Mouse (Mus musculus): ENCODE measurements around the gene Rrp1b. TPM values are rescaled to one million over a fixed set of nuclear protein-coding genes. Genes with fewer than 3 reads are reported as not detected.
A peak's percentile ranks its signal among the peaks of the same experiment; 100 is the strongest.
"Not testable (repeated sequence)": the region's sequence is repeated elsewhere in the genome, so short reads cannot be mapped to it uniquely, and the experiment has no call there.

Rrp1b gene
- total RNA-seq, 2 experiments from 2014 or later = 5.9 to 8.4 TPM

GRCm38 (mm10) chr17:32028301-32028700 lies 7.6 kb upstream of the Rrp1b start:
- no peak for DNase-seq (ENCODE audit: low spot score)

- no peak for DNase-seq (ENCODE audit: low spot score)
Observed at GRCm38 (mm10) chr17:32031684-32032083, 4.2 kb upstream of the Rrp1b start.

- DNase-seq (ENCODE audit: low spot score) = no peak
Observed at GRCm38 (mm10) chr17:32034322-32034721, 1.6 kb upstream of the Rrp1b start.

GRCm38 (mm10) chr17:32036509-32037438 lies 874 bp downstream of the Rrp1b start:
- DNase-seq (ENCODE audit: low spot score) = no peak

- no peak for DNase-seq (ENCODE audit: low spot score)
Observed at GRCm38 (mm10) chr17:32040263-32040662, 4.4 kb downstream of the Rrp1b start.

- no peak for DNase-seq (ENCODE audit: low spot score)
Observed at GRCm38 (mm10) chr17:32046541-32046940, 10.6 kb downstream of the Rrp1b start.

GRCm38 (mm10) chr17:32048351-32048750 lies 12.5 kb downstream of the Rrp1b start:
- DNase-seq (ENCODE audit: low spot score) = no peak

- no peak for DNase-seq (ENCODE audit: low spot score)
Observed at GRCm38 (mm10) chr17:32049914-32050313, 14.0 kb downstream of the Rrp1b start.

- DNase-seq (ENCODE audit: low spot score) = no peak
Observed at GRCm38 (mm10) chr17:32050609-32051008, 14.7 kb downstream of the Rrp1b start.

GRCm38 (mm10) chr17:32052237-32053080 lies 16.6 kb downstream of the Rrp1b start:
- DNase-seq (ENCODE audit: low spot score) = no peak

- DNase-seq (ENCODE audit: low spot score) = no peak
Observed at GRCm38 (mm10) chr17:32053677-32054076, 17.8 kb downstream of the Rrp1b start.

- no peak for DNase-seq (ENCODE audit: low spot score)
Observed at GRCm38 (mm10) chr17:32057843-32058242, 21.9 kb downstream of the Rrp1b start.

- no peak for DNase-seq (ENCODE audit: low spot score)
Observed at GRCm38 (mm10) chr17:32059084-32059483, 23.2 kb downstream of the Rrp1b start.

GRCm38 (mm10) chr17:32061219-32061618 lies 25.3 kb downstream of the Rrp1b start:
- DNase-seq (ENCODE audit: low spot score) = no peak

GRCm38 (mm10) chr17:32063654-32064053 lies 27.8 kb downstream of the Rrp1b start:
- no peak for DNase-seq (ENCODE audit: low spot score)

- DNase-seq (ENCODE audit: low spot score) = not testable (repeated sequence)
Observed at GRCm38 (mm10) chr17:32064762-32065161, 28.9 kb downstream of the Rrp1b start.

GRCm38 (mm10) chr17:32067541-32067940 lies 31.6 kb downstream of the Rrp1b start:
- DNase-seq (ENCODE audit: low spot score) = no peak

GRCm38 (mm10) chr17:32068381-32068780 lies 32.5 kb downstream of the Rrp1b start:
- no peak for DNase-seq (ENCODE audit: low spot score)

- no peak for DNase-seq (ENCODE audit: low spot score)
Observed at GRCm38 (mm10) chr17:32068810-32069209, 32.9 kb downstream of the Rrp1b start.

- peak; percentile 82 for DNase-seq (ENCODE audit: low spot score)
Observed at GRCm38 (mm10) chr17:32073359-32073758, 37.5 kb downstream of the Rrp1b start.

GRCm38 (mm10) chr17:32074658-32075057 lies 38.8 kb downstream of the Rrp1b start:
- DNase-seq (ENCODE audit: low spot score) = no peak

GRCm38 (mm10) chr17:32075164-32075563 lies 39.3 kb downstream of the Rrp1b start:
- DNase-seq (ENCODE audit: low spot score) = peak; percentile 29
